Mouse (Mus musculus) myocyte (in vitro differentiated cells): ENCODE measurements around the gene Onecut1.

Experiments
- CEBPB ChIP-seq: IDR thresholded peaks from 2 replicates; pipeline ENCODE4 v1.6.1; 2011; ENCODE audit warnings: mild to moderate bottlenecking, moderate library complexity; ENCODE audit not compliant: poor library complexity, insufficient read depth, severe bottlenecking
- E2F4 ChIP-seq: IDR thresholded peaks from one replicate; pipeline ENCODE4 v1.6.1; 2011; ENCODE audit warnings: mild to moderate bottlenecking, control low read depth, moderate library complexity; ENCODE audit not compliant: insufficient read depth
- MAX ChIP-seq: IDR thresholded peaks from one replicate; pipeline ENCODE4 v1.6.1; 2011; ENCODE audit warnings: low read depth, mild to moderate bottlenecking, control low read depth
- MYOD1 ChIP-seq, 3 experiments: IDR thresholded peaks; one replicate each; pipeline ENCODE4 v1.6.1; 2011; ENCODE audit warnings: control low read depth in 2 of 3, low read depth in 2 of 3, mild to moderate bottlenecking in 2 of 3, moderate library complexity in 1 of 3; ENCODE audit not compliant: insufficient read length in 2 of 3, control insufficient read depth in 1 of 3
- MYOG ChIP-seq, 3 experiments: IDR thresholded peaks; one replicate each; pipeline ENCODE4 v1.6.1; 2011; ENCODE audit warnings: control low read depth in 2 of 3, low read depth in 2 of 3, mild to moderate bottlenecking in 2 of 3; ENCODE audit not compliant: insufficient read length in 2 of 3, control insufficient read depth in 1 of 3, insufficient read depth in 1 of 3
- POLR2A ChIP-seq: IDR thresholded peaks from one replicate; pipeline ENCODE4 v1.6.1; 2011; ENCODE audit warnings: low read depth, mild to moderate bottlenecking, control low read depth, moderate library complexity; ENCODE audit not compliant: insufficient read length
- POLR2AphosphoS2 ChIP-seq: IDR thresholded peaks from one replicate; pipeline ENCODE4 v1.6.1; 2011; ENCODE audit warnings: low read depth, control low read depth; ENCODE audit not compliant: insufficient read length
- SRF ChIP-seq: IDR thresholded peaks from one replicate; pipeline ENCODE4 v1.6.1; 2011; ENCODE audit warnings: low read depth; ENCODE audit not compliant: control insufficient read depth, insufficient read length
- TCF3 ChIP-seq: IDR thresholded peaks from one replicate; pipeline ENCODE4 v1.6.1; 2011; ENCODE audit warnings: low read depth, control low read depth; ENCODE audit not compliant: insufficient read length
- USF1 ChIP-seq: IDR thresholded peaks from one replicate; pipeline ENCODE4 v1.6.1; 2011; ENCODE audit warnings: low read depth, mild to moderate bottlenecking, control low read depth, moderate library complexity

GRCm38 (mm10) chr9:74904866-74905508 is 43.3 kb downstream of the Onecut1 start:
- TF ChIP-seq SRF, result no peak
- no peak for TF ChIP-seq POLR2A
- TF ChIP-seq MYOD1 (IDR thresholded peaks at IDR 0.05; ENCODE audit: control insufficient read depth in 1 of 3, insufficient read length in 2 of 3, low read depth in 2 of 3), result no peak
- no peak for TF ChIP-seq USF1
- no peak for TF ChIP-seq MYOG (IDR thresholded peaks at IDR 0.05; ENCODE audit: control insufficient read depth in 1 of 3, insufficient read depth in 1 of 3, insufficient read length in 2 of 3, low read depth in 2 of 3)
- TF ChIP-seq CEBPB, result no peak
- TF ChIP-seq TCF3, result no peak
- TF ChIP-seq MAX, result no peak
- TF ChIP-seq POLR2AphosphoS2, result no peak
- no peak for TF ChIP-seq E2F4
